Mouse (Mus musculus): Measurements from ENCODE around the gene Arhgap24.

Arhgap24 gene

DNA sequence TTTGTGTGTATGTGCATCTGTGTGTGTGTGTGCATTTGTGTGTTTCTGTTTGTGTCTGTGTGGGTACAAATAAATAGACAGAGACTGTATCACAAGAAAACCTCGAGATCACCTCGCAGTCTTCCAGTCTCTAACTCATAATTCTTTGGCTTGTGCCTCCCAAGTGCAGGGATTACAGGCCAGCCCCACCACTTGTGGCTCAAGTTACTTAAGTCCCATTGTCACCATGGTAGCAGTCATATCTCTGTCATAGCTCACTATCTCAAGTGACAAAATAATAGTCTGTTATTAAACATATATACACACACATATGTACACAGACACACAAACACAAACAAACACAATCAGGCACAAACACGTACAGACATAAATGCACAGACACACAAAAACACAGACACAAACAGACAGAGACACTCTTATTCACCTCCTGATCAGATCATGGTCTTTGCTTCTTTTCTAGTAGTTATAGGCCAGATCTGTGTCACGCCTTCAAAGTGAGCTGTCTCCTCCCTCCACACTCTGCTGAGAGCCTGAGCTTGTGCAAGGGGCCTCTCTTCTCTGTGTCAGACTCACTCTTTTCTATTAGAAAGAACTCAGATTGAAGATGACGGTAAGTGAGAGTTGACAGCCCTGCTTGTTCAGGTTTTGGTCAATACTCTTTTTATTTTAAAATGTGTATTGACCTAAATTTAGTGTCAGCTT lies 261.5 kb downstream of the Arhgap24 start:
- no peak for DNase-seq (ENCODE audit: low spot score in 2 of 2)

- DNase-seq (ENCODE audit: low spot score in 2 of 2): no peak
These were observed 262.2 kb downstream of the Arhgap24 start for GRCm38 (mm10) chr5:102743436-102743835.

DNA sequence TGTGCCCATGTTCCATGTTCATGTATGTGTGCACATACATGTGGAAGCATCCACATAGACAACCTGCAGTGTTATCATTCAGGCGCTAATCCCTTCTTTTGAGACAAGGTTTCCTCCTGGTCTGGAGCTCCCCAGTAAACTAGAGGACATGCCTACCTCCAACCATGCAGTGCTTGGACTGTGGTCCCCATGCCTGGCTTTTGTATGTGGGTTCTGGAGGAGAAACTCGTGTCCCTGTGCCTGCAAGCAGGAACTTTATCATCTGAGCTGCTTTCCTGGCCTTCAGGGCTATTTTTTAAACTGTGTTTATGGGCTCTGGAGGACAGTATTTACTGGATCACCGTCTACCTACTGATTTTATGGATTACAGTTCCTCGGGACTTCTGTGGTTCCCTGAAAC lies 262.9 kb downstream of the Arhgap24 start:
- no peak for DNase-seq (ENCODE audit: low spot score in 2 of 2)

DNA sequence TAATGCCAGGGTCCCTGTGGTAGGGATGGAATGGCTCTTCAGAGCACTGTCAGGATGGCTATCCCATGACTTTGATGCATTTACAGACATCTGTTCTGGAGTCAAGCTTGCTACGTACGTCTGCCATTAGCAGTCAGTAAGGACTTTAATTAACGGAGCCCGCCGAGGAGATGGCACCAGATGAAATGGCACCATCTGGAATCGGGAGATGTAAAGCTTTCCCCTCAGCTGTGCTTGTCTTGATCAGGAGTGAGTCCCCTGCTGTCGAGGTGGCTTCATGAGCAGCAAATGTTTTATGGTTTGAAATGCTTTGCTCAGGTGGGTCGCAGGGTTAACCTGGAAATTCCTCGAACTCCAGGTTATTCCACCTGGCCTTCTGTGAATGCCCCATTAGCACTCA lies 267.0 kb downstream of the Arhgap24 start:
- no peak for DNase-seq (ENCODE audit: low spot score in 2 of 2)

GRCm38 (mm10) chr5:102749020-102749419 lies 267.8 kb downstream of the Arhgap24 start:
- no peak for DNase-seq (ENCODE audit: low spot score in 2 of 2)

- DNase-seq (ENCODE audit: low spot score in 2 of 2): no peak
These were observed 269.5 kb downstream of the Arhgap24 start for GRCm38 (mm10) chr5:102750674-102751073.

GRCm38 (mm10) chr5:102751661-102752307 lies 270.6 kb downstream of the Arhgap24 start:
- no peak for DNase-seq (ENCODE audit: low spot score in 2 of 2)

DNA sequence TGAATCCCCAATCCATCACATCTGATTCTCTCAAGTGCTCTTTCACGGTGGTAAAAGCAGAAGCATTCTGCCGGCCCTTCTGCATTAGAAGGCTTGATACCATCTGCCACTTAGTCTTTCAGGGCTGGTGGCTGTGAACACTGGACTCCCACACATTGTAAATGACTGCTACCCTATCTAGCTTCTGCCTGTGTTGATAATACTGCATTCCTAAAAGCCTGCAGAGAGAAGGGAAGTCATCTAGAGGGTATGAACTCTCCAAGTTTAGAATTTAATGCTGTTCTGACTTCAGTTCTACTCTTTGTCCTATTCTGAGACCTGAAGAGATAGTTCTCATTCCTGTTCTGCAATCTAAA lies 271.1 kb downstream of the Arhgap24 start:
- DNase-seq (ENCODE audit: low spot score in 2 of 2): no peak

DNA sequence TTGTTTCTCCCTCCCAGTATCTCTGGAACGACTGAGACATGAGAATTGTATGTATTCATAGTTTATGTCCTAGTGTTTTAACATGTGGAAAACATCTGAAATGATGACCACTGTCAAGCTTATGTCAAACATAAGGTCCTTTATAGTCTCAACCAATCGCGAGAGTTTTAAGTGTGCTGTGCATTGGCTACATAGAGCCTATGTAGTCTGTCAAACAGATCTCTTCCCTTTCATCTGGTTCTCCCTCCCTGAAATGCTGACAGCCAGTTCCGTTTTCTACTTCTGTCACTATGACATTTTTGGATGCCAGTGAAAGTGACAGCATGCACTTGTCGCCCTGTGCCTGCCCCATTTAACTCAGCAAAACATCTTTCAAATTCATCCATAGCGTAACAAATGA lies 275.8 kb downstream of the Arhgap24 start:
- DNase-seq (ENCODE audit: low spot score in 2 of 2): no peak

DNA sequence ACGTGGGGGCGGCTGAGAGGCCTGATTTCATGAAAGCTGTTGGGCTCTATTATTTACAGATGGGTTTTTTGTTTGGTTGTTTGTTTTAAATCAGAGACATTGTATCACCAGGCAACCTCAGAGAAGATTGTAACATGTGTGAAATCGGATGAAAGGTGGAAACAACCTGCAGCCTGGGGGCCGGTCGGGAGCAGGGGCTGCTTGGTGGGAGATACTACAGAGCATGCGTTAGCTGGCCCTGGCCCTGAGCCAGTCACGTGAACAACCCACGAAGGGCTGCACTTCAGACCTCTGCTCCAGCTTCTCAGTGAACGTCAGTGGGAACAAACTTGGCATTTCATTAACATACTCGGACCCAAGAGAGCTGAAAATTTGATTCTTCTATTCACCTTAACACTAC lies 284.5 kb downstream of the Arhgap24 start:
- no peak for DNase-seq (ENCODE audit: low spot score in 2 of 2)

- peak in 1 of 2 experiments; percentile 43 for DNase-seq (ENCODE audit: low spot score in 2 of 2)
These were observed 285.3 kb downstream of the Arhgap24 start for GRCm38 (mm10) chr5:102766311-102767057.

DNA sequence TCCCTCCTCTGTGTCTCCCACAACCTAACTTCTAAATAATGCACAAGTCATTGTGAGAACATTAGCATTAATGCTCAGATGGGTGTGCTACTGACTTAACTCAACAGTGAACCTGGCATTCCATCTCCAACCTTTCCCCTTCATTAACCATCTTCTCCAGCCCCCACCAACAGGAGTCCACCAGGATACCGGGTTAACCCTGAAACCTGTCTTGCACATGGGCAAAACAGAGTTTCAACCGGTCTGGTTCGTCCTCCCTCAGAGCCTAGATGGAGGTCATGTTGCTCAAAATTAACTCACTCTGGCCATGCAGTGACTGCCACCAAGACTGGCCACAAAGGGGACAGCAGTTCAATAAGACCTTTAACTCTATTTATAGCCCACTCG lies 285.9 kb downstream of the Arhgap24 start:
- no peak for DNase-seq (ENCODE audit: low spot score in 2 of 2)

- DNase-seq (ENCODE audit: low spot score in 2 of 2): no peak
These were observed 286.6 kb downstream of the Arhgap24 start for GRCm38 (mm10) chr5:102767822-102768221.

DNA sequence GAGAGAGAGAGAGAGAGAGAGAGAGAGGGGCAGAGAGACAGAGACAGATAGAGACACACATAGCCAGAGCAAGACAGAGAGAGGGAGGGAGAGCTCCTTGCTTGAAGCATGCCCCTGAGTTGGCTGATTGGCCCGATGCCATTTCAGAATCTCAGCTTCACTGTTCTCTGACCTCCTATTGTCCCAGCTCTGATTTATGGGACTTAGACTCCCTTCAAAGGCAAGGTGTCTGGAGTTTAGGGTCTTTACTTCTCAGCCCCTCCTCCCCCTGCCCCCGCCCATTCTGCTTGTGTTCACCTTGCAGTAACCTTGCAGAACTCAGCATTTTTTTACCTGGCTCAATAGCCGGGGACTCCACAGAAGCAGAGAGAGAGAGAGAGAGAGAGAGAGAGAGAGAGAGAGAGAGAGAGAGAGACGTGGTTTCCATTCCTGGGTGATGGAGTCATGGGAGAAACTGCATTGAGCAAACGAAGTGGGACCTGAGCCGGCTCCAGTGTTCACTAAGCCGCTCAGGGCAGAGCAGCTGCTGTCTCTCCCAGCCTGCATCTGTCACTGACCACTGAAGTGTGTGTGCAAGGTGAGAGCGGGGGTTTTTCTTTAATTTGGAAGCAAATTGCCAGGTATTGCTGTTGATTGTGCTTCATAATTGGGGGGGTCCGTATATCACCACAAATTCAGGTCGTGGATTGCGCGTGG lies 287.3 kb downstream of the Arhgap24 start:
- no peak for DNase-seq (ENCODE audit: low spot score in 2 of 2)

- DNase-seq (ENCODE audit: low spot score in 2 of 2): no peak
These were observed 289.4 kb downstream of the Arhgap24 start for GRCm38 (mm10) chr5:102770611-102771010.

- DNase-seq (ENCODE audit: low spot score in 2 of 2): no peak
These were observed 293.3 kb downstream of the Arhgap24 start for GRCm38 (mm10) chr5:102774500-102774899.

- DNase-seq (ENCODE audit: low spot score in 2 of 2): peak in 1 of 2 experiments; percentile 6
These were observed 296.1 kb downstream of the Arhgap24 start for GRCm38 (mm10) chr5:102777255-102777654.

DNA sequence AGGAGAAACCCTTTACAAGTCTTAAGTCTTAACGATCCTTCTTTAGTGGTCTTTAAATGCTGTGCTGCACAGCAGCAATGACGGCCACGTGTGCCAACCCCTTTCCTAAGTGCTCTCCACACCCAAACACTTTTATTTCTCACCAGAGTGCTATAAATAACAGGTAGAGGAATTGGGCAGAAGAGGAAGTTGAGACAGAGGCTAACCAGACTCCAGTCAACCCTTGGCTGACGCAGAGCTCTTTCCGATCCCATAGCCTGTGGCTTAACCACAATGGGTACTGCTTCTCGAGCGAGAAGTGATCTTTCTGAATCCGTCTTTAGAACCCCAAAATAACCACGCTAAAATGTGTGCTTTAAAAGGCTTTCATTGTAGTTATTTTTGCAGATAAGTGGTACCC lies 296.7 kb downstream of the Arhgap24 start:
- DNase-seq (ENCODE audit: low spot score in 2 of 2): peak; percentile 20 to 32

DNA sequence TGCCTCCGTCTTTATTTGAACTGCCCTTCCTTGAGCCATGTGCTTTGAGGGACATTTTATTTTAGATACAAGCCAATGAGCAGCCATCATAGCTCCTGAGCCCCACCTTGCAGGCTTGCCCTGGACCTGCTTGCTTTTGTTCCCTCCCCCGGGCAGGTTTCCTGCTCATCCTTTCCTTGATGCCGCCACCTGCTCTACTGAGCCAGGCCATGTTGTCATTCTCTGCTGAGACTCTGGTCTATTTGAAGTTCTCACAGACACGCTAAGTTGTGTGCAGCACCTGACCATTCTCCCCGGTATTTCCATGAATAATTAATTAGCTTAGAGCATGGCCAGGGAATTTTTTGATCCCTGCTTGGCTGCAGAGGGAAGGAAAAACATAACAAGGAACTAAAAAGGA lies 297.1 kb downstream of the Arhgap24 start:
- DNase-seq (ENCODE audit: low spot score in 2 of 2): no peak

- DNase-seq (ENCODE audit: low spot score in 2 of 2): no peak
These were observed 302.4 kb downstream of the Arhgap24 start for GRCm38 (mm10) chr5:102783585-102783984.

DNA sequence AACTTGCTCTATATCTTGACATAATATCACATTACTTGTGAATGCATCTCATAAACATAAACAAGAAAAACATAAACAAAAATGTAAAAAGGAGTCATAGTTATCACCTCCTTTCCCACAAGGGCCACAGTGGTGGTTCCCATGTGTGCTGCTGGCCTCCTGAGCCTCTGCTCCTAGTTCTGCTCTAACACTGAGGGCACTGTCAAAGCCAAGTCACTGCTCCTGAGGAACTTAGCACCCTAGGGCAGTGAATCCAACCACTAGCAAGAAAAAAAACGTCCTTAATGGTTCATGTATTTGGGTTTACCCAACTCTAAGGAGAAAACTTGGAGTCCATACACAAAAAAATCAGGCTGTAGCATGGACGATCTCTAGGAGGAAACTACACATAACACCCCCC lies 304.9 kb downstream of the Arhgap24 start:
- DNase-seq (ENCODE audit: low spot score in 2 of 2): no peak

DNA sequence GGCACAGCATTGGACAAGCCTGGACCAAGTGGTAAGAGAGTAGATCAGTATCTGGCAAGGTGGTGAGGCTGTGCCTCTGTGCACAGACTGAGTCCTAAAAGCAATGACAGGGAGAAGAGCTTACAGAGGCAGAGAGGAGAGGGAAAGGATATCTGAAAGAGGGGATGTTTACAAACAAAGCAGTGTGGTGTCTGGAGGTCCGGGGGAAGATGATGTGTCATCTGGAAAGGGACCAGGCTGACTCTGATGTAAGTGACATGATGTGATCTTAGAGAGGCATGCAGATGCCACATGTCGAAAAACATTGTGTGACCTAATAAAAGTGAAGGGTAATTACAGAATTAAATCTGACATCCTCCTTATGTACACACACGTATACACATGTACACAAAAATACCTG lies 307.2 kb downstream of the Arhgap24 start:
- no peak for DNase-seq (ENCODE audit: low spot score in 2 of 2)
